Mouse (Mus musculus) midbrain, postnatal 0 days (tissue): Measurements from ENCODE around the gene Bmp8b. TPM values are rescaled to one million over a fixed set of nuclear protein-coding genes. Genes with fewer than 3 reads are reported as not detected.
A peak's percentile ranks its signal among the peaks of the same experiment; 100 is the strongest.

ENCODE experiments used
- ATAC-seq: fragments of 200-750 bp; cut with Nextera tagmentation; 2 replicates; pipeline ENCODE4 v1.8.0; 2017; ENCODE audit warnings: moderate number of reproducible peaks, mild to moderate bottlenecking, moderate TSS enrichment, moderate library complexity; ENCODE audit not compliant: low FRiP score
- DNase-seq: peaks from one replicate; pipeline ENCODE4 v3.0.0-alpha.2; 2015; ENCODE audit warnings: low spot score
- H3K27ac ChIP-seq: fragments of 300-500 bp; sonication (generic); 2 replicates; pipeline ENCODE4 v1.5.1; 2014; ENCODE audit warnings: low read depth, mild to moderate bottlenecking, low read length, mixed read lengths
- H3K27me3 ChIP-seq: fragments of 300-500 bp; sonication (generic); 2 replicates; pipeline ENCODE4 v1.6.1; 2014; ENCODE audit warnings: low read length, control low read depth, mixed read lengths; ENCODE audit not compliant: insufficient read depth
- H3K36me3 ChIP-seq: fragments of 300-500 bp; sonication (generic); 2 replicates; pipeline ENCODE4 v1.6.1; 2014; ENCODE audit warnings: low read length, control low read depth, mixed read lengths; ENCODE audit not compliant: insufficient read depth
- H3K4me1 ChIP-seq: fragments of 300-500 bp; sonication (generic); 2 replicates; pipeline ENCODE4 v1.6.1; 2014; ENCODE audit warnings: mild to moderate bottlenecking, control low read depth, antibody characterized with exemption, low read length, mixed read lengths; ENCODE audit not compliant: insufficient read depth
- H3K4me2 ChIP-seq: fragments of 300-500 bp; sonication (generic); 2 replicates; pipeline ENCODE4 v1.6.1; 2014; ENCODE audit warnings: low read depth, mild to moderate bottlenecking, low read length, mixed read lengths; ENCODE audit not compliant: poor library complexity, severe bottlenecking
- H3K4me3 ChIP-seq: fragments of 300-500 bp; sonication (generic); 2 replicates; pipeline ENCODE4 v1.5.1; 2014; ENCODE audit warnings: low read depth, mild to moderate bottlenecking, low read length, moderate library complexity
- H3K9ac ChIP-seq: fragments of 300-500 bp; sonication (generic); replicated peaks from 2 replicates; pipeline ENCODE4 v1.6.1; 2014; ENCODE audit warnings: mild to moderate bottlenecking, low read length, moderate library complexity, mixed read lengths; ENCODE audit not compliant: poor library complexity, severe bottlenecking
- H3K9me3 ChIP-seq: fragments of 300-500 bp; sonication (generic); 2 replicates; pipeline ENCODE4 v1.6.1; 2016; ENCODE audit warnings: low read length, control low read depth
- CTCF ChIP-seq: IDR thresholded peaks from 2 replicates; pipeline ENCODE4 v1.5.1; 2016; ENCODE audit warnings: antibody characterized with exemption, mild to moderate bottlenecking
- WGBS: fragments of 180-500 bp; shearing (Covaris S2); extraction: QIAGEN DNeasy Blood & Tissue Kit; methylation state at CpG from one replicate; pipeline ENCODE4 v1.1.7; 2014; 5-methylcytosine and 5-hydroxymethylcytosine counted together
- polyA plus RNA-seq: library from polyadenylated mRNA; unstranded; fragments of >200 nt; fragmentation: Nextera tagmentation; extraction: Ambion mirVana; gene quantifications from 2 replicates; pipeline ENCODE4 v1.2.1, GENCODE M21; 2015
- total RNA-seq: library from RNA; depleted of rRNA; stranded (reverse); fragments of >200 nt; gene quantifications from 2 replicates; pipeline ENCODE4 v1.2.3, GENCODE M21; 2014; rRNA removed

Gene Bmp8b
- total RNA-seq (0.42 and 1.5 TPM in 2 replicates), polyA plus RNA-seq (0.45 and 0.56 TPM in 2 replicates)

DNA sequence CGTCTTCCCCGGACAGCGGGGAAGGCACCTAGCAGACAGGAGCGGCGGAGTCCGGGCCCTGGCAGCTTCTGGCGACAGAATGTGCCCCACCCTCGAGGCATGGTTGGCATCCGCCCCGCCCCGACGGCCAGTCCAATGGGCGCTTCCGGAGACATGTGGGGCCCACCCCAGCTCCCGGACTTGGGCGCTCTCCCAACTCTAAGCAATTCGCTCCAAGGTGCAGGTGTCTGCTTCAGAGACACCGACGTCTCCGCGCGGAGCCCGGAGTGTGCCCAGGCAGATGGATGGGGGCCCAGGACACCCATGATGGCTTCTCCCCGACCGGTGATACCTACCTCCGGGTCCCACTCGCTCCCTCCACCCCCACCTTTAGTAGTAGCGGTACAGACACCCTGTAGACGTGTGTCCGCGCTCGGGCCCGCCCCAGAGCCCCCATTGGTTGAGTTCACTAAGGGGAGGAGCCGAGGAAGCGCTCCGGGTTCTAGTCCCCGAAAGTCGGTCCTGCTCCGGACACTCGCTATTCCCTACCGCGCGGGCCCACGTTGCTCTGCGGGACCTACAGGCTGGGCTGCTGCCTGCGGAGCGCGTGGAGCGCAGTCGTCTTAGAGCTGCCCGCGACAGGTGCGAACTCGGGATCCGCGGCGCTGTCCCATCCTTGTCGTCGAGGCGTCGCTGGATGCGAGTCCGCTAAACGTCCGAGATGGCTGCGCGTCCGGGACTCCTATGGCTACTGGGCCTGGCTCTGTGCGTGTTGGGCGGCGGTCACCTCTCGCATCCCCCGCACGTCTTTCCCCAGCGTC lies at the start of gene Bmp8b:
Gene Bmp8b (plus strand): TSS at position 515 of the 800 bp plus-strand sequence.
- H3K27me3 ChIP-seq: peaks cover 24% of the 10 kb centered on the region
- H3K27ac ChIP-seq: no peak within 1 kb of the TSS
- no peak for DNase-seq
- peak; percentile 39; the same call in 1 of the 2 replicates for ATAC-seq
- no peaks in the 10 kb centered on the region for H3K9me3 ChIP-seq
- H3K4me1 ChIP-seq: peaks cover 5% of the 10 kb centered on the region; the same call in 1 of the 2 replicates
- WGBS: 6% methylated on average over 68 of the region's 75 CpGs
- TF ChIP-seq CTCF: no peak
- peak within 1 kb of the TSS; percentile 33; the same call in 1 of the 2 replicates for H3K9ac ChIP-seq
- H3K4me3 ChIP-seq: peak within 1 kb of the TSS; percentile 31
- peak within 1 kb of the TSS; percentile 45 for H3K4me2 ChIP-seq
- H3K36me3 ChIP-seq: no peaks in the 10 kb centered on the region

DNA sequence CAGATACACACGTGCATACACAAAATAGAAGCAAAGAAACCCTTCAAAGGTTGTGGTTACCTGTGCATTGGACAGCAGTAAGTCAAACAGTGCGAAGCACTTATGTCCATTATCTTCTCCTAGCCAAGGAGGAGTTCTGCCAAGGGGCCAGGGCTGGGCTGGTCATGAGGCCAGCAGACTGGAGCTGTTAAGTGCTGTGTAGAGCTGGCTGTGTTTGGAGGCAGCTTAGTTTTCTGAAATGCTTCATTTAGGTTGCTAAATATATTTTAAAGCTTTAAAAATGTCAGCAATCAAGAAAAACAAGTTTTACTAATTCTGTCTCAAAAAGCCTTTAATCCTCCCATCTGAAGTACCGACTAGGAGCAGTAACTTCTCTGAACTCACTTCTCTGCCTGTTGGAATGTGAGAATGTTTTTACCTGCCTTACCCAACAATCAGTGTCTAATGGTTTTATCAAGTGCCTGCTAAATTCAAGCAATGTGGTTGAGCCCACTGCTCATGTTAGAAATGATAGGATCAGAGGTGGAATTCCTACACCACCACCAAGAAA lies 48.3 kb upstream of the Bmp8b start:
- Histone ChIP-seq H3K4me1 (no peaks in the 10 kb centered on the region), H3K4me3 (no peak overlapping the region), H3K27me3 (no peaks in the 10 kb centered on the region), H3K4me2 (no peak overlapping the region), H3K9me3 (no peaks in the 10 kb centered on the region), H3K27ac (no peak overlapping the region), H3K36me3 (peaks cover 33% of the 10 kb centered on the region), H3K9ac (no peak overlapping the region)
- 91% methylated on average over 3 of the region's 3 CpGs for WGBS
- no peak for TF ChIP-seq CTCF
- DNase-seq (no peak), ATAC-seq (no peak)

DNA sequence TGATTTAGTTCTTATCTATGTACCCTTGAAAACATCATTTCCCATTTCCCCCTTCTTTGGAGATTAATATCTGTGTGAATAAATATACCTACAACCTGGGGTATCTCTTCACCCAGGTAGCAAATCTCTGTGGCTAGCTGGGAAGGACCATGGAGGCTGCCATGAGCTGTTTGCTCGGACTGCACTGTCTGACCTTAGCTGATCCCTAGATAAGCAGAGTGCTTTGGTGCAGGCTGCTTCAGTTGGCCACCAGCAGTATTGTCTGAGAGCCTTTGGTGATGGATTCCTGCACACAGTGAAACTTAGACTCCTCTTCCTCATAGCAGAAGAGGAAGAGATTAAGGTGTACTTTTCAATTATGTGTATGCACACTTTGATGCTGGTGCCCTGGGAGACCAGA lies 47.0 kb upstream of the Bmp8b start:
- TF ChIP-seq CTCF: no peak
- no peak overlapping the region for H3K4me2 ChIP-seq
- no peak for DNase-seq
- peaks cover 26% of the 10 kb centered on the region for H3K36me3 ChIP-seq
- no peaks in the 10 kb centered on the region for H3K27me3 ChIP-seq
- no peak overlapping the region for H3K27ac ChIP-seq
- no peaks in the 10 kb centered on the region for H3K4me1 ChIP-seq
- WGBS: 86% methylated on average over 1 of the region's 1 CpGs
- ATAC-seq: no peak
- H3K4me3 ChIP-seq: no peak overlapping the region
- H3K9me3 ChIP-seq: no peaks in the 10 kb centered on the region
- H3K9ac ChIP-seq: no peak overlapping the region

DNA sequence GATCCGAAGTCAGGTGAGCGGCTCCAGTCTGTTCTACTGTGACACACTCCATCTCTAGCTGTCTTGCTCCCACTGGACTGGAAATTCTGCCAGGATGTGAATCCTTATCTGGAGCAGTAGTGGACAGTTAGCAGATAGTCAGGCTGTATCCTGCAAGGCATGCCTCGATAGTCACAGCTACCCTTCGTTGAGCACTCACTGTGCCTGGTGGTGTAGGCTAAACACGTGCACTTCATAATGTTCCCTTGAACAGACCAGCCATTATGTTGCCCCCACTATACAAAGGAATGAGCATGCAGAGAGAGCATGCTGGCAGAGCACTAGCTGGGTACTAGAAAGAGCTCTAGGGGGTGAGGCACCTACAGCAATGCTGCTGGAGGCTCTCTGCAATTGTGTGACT lies 43.2 kb upstream of the Bmp8b start:
- Histone ChIP-seq H3K36me3 (peaks cover 6% of the 10 kb centered on the region; the same call in 1 of the 2 replicates), H3K4me1 (no peaks in the 10 kb centered on the region), H3K9me3 (no peaks in the 10 kb centered on the region), H3K4me3 (no peak overlapping the region), H3K27me3 (no peaks in the 10 kb centered on the region), H3K9ac (no peak overlapping the region), H3K27ac (no peak overlapping the region), H3K4me2 (no peak overlapping the region)
- no peak for DNase-seq
- WGBS: 77% methylated on average over 5 of the region's 5 CpGs
- ATAC-seq: no peak
- TF ChIP-seq CTCF: no peak

DNA sequence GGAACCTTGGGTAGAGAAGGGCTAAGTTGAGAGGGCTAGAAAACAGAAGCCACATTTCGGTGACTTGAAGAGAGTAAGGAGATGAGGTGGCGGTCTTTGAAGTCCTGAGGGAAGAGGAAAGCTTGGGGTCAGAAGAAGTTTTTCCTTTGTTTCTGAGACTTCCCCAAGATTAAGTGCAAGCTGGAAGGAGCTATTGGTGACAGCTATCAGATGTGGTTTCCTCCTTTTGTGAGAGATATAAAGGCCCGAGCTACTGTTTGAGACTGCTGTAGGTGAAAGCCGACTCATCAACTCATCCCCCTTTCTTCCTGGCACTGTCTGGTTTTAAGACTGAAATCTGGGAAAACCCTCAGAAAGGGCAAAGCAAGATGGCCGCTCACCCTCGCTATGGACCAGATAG lies 36.3 kb upstream of the Bmp8b start:
- no peak overlapping the region for H3K9ac ChIP-seq
- no peak overlapping the region for H3K4me2 ChIP-seq
- no peak for TF ChIP-seq CTCF
- no peaks in the 10 kb centered on the region for H3K36me3 ChIP-seq
- H3K27me3 ChIP-seq: no peaks in the 10 kb centered on the region
- H3K27ac ChIP-seq: no peak overlapping the region
- WGBS: 80% methylated on average over 6 of the region's 6 CpGs
- no peak overlapping the region for H3K4me3 ChIP-seq
- no peaks in the 10 kb centered on the region for H3K4me1 ChIP-seq
- DNase-seq: no peak
- no peaks in the 10 kb centered on the region for H3K9me3 ChIP-seq
- no peak for ATAC-seq
